Mouse (Mus musculus) neural tube, embryonic 11.5 days (tissue): ENCODE results near the gene Tmem119. TPM values are rescaled to one million over a fixed set of nuclear protein-coding genes. Genes with fewer than 3 reads are reported as not detected.
"Not testable (repeated sequence)": the region's sequence is repeated elsewhere in the genome, so short reads cannot be mapped to it uniquely, and the experiment has no call there.

Experiments used
- ATAC-seq: fragments of 200-750 bp; cut with Nextera tagmentation; 2 replicates; pipeline ENCODE4 v1.8.0; 2017; ENCODE audit warnings: moderate number of reproducible peaks, mild to moderate bottlenecking, moderate TSS enrichment, moderate library complexity; ENCODE audit not compliant: insufficient read depth, low FRiP score, low TSS enrichment
- DNase-seq: peaks from one replicate; pipeline ENCODE4 v3.0.0-alpha.2; 2015; ENCODE audit warnings: low spot score
- H3K27ac ChIP-seq: fragments of 300-500 bp; sonication (generic); 2 replicates; pipeline ENCODE4 v1.5.1; 2014; ENCODE audit warnings: low read depth, mild to moderate bottlenecking, low read length
- H3K27me3 ChIP-seq: fragments of 300-500 bp; sonication (generic); 2 replicates; pipeline ENCODE4 v1.6.1; 2014; ENCODE audit warnings: mild to moderate bottlenecking, low read length, mixed read lengths; ENCODE audit not compliant: control insufficient read depth, insufficient read depth
- H3K36me3 ChIP-seq: fragments of 300-500 bp; sonication (generic); 2 replicates; pipeline ENCODE4 v1.6.1; 2014; ENCODE audit warnings: mild to moderate bottlenecking, low read length, moderate library complexity, mixed read lengths; ENCODE audit not compliant: control insufficient read depth, insufficient read depth
- H3K4me1 ChIP-seq: fragments of 300-500 bp; sonication (generic); 2 replicates; pipeline ENCODE4 v1.6.1; 2014; ENCODE audit warnings: low read length, mixed read lengths; ENCODE audit not compliant: control insufficient read depth, insufficient read depth
- H3K4me2 ChIP-seq: fragments of 300-500 bp; sonication (generic); 2 replicates; pipeline ENCODE4 v1.6.1; 2014; ENCODE audit warnings: low read depth, mild to moderate bottlenecking, moderate library complexity
- H3K4me3 ChIP-seq: fragments of 300-500 bp; sonication (generic); 2 replicates; pipeline ENCODE4 v1.5.1; 2014; ENCODE audit warnings: low read depth, low read length
- H3K9ac ChIP-seq: fragments of 300-500 bp; sonication (generic); 2 replicates; pipeline ENCODE4 v1.6.1; 2014; ENCODE audit warnings: mild to moderate bottlenecking, low read length
- H3K9me3 ChIP-seq: fragments of 300-500 bp; sonication (generic); 2 replicates; pipeline ENCODE4 v1.6.1; 2016; ENCODE audit warnings: low read length; ENCODE audit not compliant: control insufficient read depth
- WGBS: fragments of 180-500 bp; shearing (Covaris S2); extraction: QIAGEN DNeasy Blood & Tissue Kit; methylation state at CpG from one replicate; pipeline ENCODE4 v1.1.7; 2014; 5-methylcytosine and 5-hydroxymethylcytosine counted together
- polyA plus RNA-seq: library from polyadenylated mRNA; unstranded; fragments of >200 nt; fragmentation: Nextera tagmentation; extraction: Ambion mirVana; gene quantifications from 2 replicates; pipeline ENCODE4 v1.2.1, GENCODE M21; 2014

Tmem119 gene
- polyA plus RNA-seq, 1 experiment from 2014 or later = 29.3 TPM

GRCm38 (mm10) chr5:113781254-113781653, 19.1 kb downstream of the Tmem119 start:
- H3K4me1 ChIP-seq = no peaks in the 10 kb centered on the region
- DNase-seq = no peak
- no peak overlapping the region for H3K9ac ChIP-seq
- WGBS = 83% methylated on average over 7 of the region's 7 CpGs
- no peak overlapping the region for H3K4me3 ChIP-seq
- no peaks in the 10 kb centered on the region for H3K9me3 ChIP-seq
- no peaks in the 10 kb centered on the region for H3K27me3 ChIP-seq
- H3K4me2 ChIP-seq = no peak overlapping the region
- no peak for ATAC-seq
- H3K27ac ChIP-seq = no peak overlapping the region
- peaks cover 5% of the 10 kb centered on the region; the same call in 1 of the 2 replicates for H3K36me3 ChIP-seq

GRCm38 (mm10) chr5:113780763-113781162, 19.6 kb downstream of the Tmem119 start:
- WGBS = 93% methylated on average over 5 of the region's 5 CpGs
- H3K4me1 ChIP-seq = no peaks in the 10 kb centered on the region
- no peak overlapping the region for H3K4me2 ChIP-seq
- H3K9ac ChIP-seq = no peak overlapping the region
- H3K4me3 ChIP-seq = no peak overlapping the region
- H3K36me3 ChIP-seq = peaks cover 7% of the 10 kb centered on the region; the same call in 1 of the 2 replicates
- H3K27ac ChIP-seq = no peak overlapping the region
- ATAC-seq = no peak
- H3K9me3 ChIP-seq = no peaks in the 10 kb centered on the region
- no peaks in the 10 kb centered on the region for H3K27me3 ChIP-seq
- DNase-seq = no peak

GRCm38 (mm10) chr5:113780082-113780752, 20.1 kb downstream of the Tmem119 start:
- 94% methylated on average over 3 of the region's 3 CpGs for WGBS
- peaks cover 7% of the 10 kb centered on the region; the same call in 1 of the 2 replicates for H3K36me3 ChIP-seq
- no peak overlapping the region for H3K4me2 ChIP-seq
- no peaks in the 10 kb centered on the region for H3K27me3 ChIP-seq
- no peak overlapping the region for H3K27ac ChIP-seq
- DNase-seq = no peak
- H3K4me1 ChIP-seq = no peaks in the 10 kb centered on the region
- H3K9ac ChIP-seq = no peak overlapping the region
- ATAC-seq = no peak
- H3K9me3 ChIP-seq = no peaks in the 10 kb centered on the region
- no peak overlapping the region for H3K4me3 ChIP-seq

- no peak overlapping the region for H3K27ac ChIP-seq
- H3K9ac ChIP-seq = no peak overlapping the region
- no peaks in the 10 kb centered on the region for H3K9me3 ChIP-seq
- H3K36me3 ChIP-seq = peaks cover 7% of the 10 kb centered on the region; the same call in 1 of the 2 replicates
- H3K4me2 ChIP-seq = no peak overlapping the region
- ATAC-seq (no peak), DNase-seq (no peak)
- no peaks in the 10 kb centered on the region for H3K27me3 ChIP-seq
- no peaks in the 10 kb centered on the region for H3K4me1 ChIP-seq
- no peak overlapping the region for H3K4me3 ChIP-seq
- WGBS = 78% methylated on average over 5 of the region's 5 CpGs
These were observed 20.7 kb downstream of the Tmem119 start for GRCm38 (mm10) chr5:113779569-113779968.

GRCm38 (mm10) chr5:113777728-113778127, 22.6 kb downstream of the Tmem119 start:
- H3K9me3 ChIP-seq, H3K4me3 ChIP-seq, H3K9ac ChIP-seq, H3K36me3 ChIP-seq, H3K4me2 ChIP-seq, H3K27me3 ChIP-seq, H3K27ac ChIP-seq, ATAC-seq, H3K4me1 ChIP-seq, DNase-seq: not testable (repeated sequence)
- WGBS = 90% methylated on average over 8 of the region's 8 CpGs

- no peak overlapping the region for H3K4me2 ChIP-seq
- no peaks in the 10 kb centered on the region for H3K9me3 ChIP-seq
- 92% methylated on average over 8 of the region's 8 CpGs for WGBS
- H3K36me3 ChIP-seq = peaks cover 7% of the 10 kb centered on the region; the same call in 1 of the 2 replicates
- H3K4me3 ChIP-seq = no peak overlapping the region
- no peak overlapping the region for H3K9ac ChIP-seq
- H3K4me1 ChIP-seq = peaks cover 3% of the 10 kb centered on the region; the same call in 1 of the 2 replicates
- ATAC-seq = no peak
- DNase-seq = no peak
- no peaks in the 10 kb centered on the region for H3K27me3 ChIP-seq
- H3K27ac ChIP-seq = no peak overlapping the region
These were observed 23.5 kb downstream of the Tmem119 start for GRCm38 (mm10) chr5:113776896-113777226.

- Histone ChIP-seq H3K4me1 (peaks cover 3% of the 10 kb centered on the region; the same call in 1 of the 2 replicates), H3K36me3 (peaks cover 7% of the 10 kb centered on the region; the same call in 1 of the 2 replicates), H3K27ac (no peak overlapping the region), H3K9ac (no peak overlapping the region), H3K9me3 (no peaks in the 10 kb centered on the region), H3K27me3 (no peaks in the 10 kb centered on the region), H3K4me2 (no peak overlapping the region), H3K4me3 (no peak overlapping the region)
- no peak for DNase-seq
- no peak for ATAC-seq
- 95% methylated on average over 15 of the region's 15 CpGs for WGBS
These were observed 24.0 kb downstream of the Tmem119 start for GRCm38 (mm10) chr5:113776128-113776895.

GRCm38 (mm10) chr5:113775585-113775984, 24.7 kb downstream of the Tmem119 start:
- Histone ChIP-seq H3K36me3 (peaks cover 7% of the 10 kb centered on the region; the same call in 1 of the 2 replicates), H3K4me2 (no peak overlapping the region), H3K9ac (no peak overlapping the region), H3K27ac (no peak overlapping the region), H3K4me3 (no peak overlapping the region), H3K4me1 (peaks cover 3% of the 10 kb centered on the region), H3K27me3 (no peaks in the 10 kb centered on the region), H3K9me3 (no peaks in the 10 kb centered on the region)
- DNase-seq = no peak
- WGBS = 93% methylated on average over 10 of the region's 10 CpGs
- no peak for ATAC-seq
